Mouse (Mus musculus) heart, postnatal 0 days (tissue): ENCODE results near the gene Pard3. TPM values are rescaled to one million over a fixed set of nuclear protein-coding genes. Genes with fewer than 3 reads are reported as not detected.
A peak's percentile ranks its signal among the peaks of the same experiment; 100 is the strongest.

ENCODE experiments used
- ATAC-seq: fragments of 200-750 bp; cut with Nextera tagmentation; 2 replicates; pipeline ENCODE4 v1.8.0; 2017; ENCODE audit warnings: low read depth, moderate number of reproducible peaks, moderate library complexity; ENCODE audit not compliant: insufficient read depth
- DNase-seq: peaks from one replicate; pipeline ENCODE4 v3.0.0-alpha.2; 2016; ENCODE audit warnings: low spot score
- H3K27ac ChIP-seq: fragments of 300-500 bp; sonication (generic); 2 replicates; pipeline ENCODE4 v1.5.1; 2014; ENCODE audit warnings: low read depth, mild to moderate bottlenecking
- H3K27me3 ChIP-seq: fragments of 300-500 bp; sonication (generic); 2 replicates; pipeline ENCODE4 v1.6.1; 2014; ENCODE audit warnings: low read length, mixed read lengths; ENCODE audit not compliant: control insufficient read depth, insufficient read depth
- H3K36me3 ChIP-seq: fragments of 300-500 bp; sonication (generic); replicated peaks from 2 replicates; pipeline ENCODE4 v1.6.1; 2014; ENCODE audit warnings: low read length, mixed read lengths; ENCODE audit not compliant: control insufficient read depth, insufficient read depth
- H3K4me1 ChIP-seq: fragments of 300-500 bp; sonication (generic); 2 replicates; pipeline ENCODE4 v1.6.1; 2014; ENCODE audit warnings: antibody characterized with exemption; ENCODE audit not compliant: control insufficient read depth, insufficient read depth
- H3K4me2 ChIP-seq: fragments of 300-500 bp; sonication (generic); 2 replicates; pipeline ENCODE4 v1.6.1; 2014; ENCODE audit warnings: low read depth, mild to moderate bottlenecking, low read length, moderate library complexity
- H3K4me3 ChIP-seq: fragments of 300-500 bp; sonication (generic); 2 replicates; pipeline ENCODE4 v1.5.1; 2014; ENCODE audit warnings: low read depth, low read length
- H3K9ac ChIP-seq: fragments of 300-500 bp; sonication (generic); replicated peaks from 2 replicates; pipeline ENCODE4 v1.6.1; 2014; ENCODE audit warnings: low read depth, low read length, mixed read lengths
- H3K9me3 ChIP-seq: fragments of 300-500 bp; sonication (generic); replicated peaks from 2 replicates; pipeline ENCODE4 v1.6.1; 2016; ENCODE audit warnings: low read length; ENCODE audit not compliant: control insufficient read depth
- CTCF ChIP-seq: IDR thresholded peaks from 2 replicates; pipeline ENCODE4 v1.5.1; 2016; ENCODE audit warnings: antibody characterized with exemption, control low read depth, low read depth
- EP300 ChIP-seq: IDR thresholded peaks from 2 replicates; pipeline ENCODE4 v1.6.1; 2016; ENCODE audit warnings: antibody characterized with exemption, low read depth
- WGBS: fragments of 180-500 bp; shearing (Covaris S2); extraction: QIAGEN DNeasy Blood & Tissue Kit; methylation state at CpG from one replicate; pipeline ENCODE4 v1.1.7; 2014; 5-methylcytosine and 5-hydroxymethylcytosine counted together
- polyA plus RNA-seq: library from polyadenylated mRNA; unstranded; fragments of >200 nt; fragmentation: Nextera tagmentation; extraction: Ambion mirVana; gene quantifications from 2 replicates; pipeline ENCODE4 v1.2.1, GENCODE M21; 2015
- total RNA-seq: library from RNA; depleted of rRNA; stranded (reverse); fragments of >200 nt; gene quantifications from 2 replicates; pipeline ENCODE4 v1.2.3, GENCODE M21; 2014; ENCODE audit warnings: low replicate concordance

Pard3 gene
- total and polyA plus RNA-seq, 2 experiments from 2014 or later = 9.2 to 13.8 TPM

- 37% methylated on average over 3 of the region's 3 CpGs for WGBS
- peak; percentile 30; the same call in 1 of the 2 replicates for ATAC-seq
- TF ChIP-seq EP300 = no peak
- TF ChIP-seq CTCF = no peak
- Histone ChIP-seq H3K4me3 (no peak overlapping the region), H3K4me1 (peaks cover 27% of the 10 kb centered on the region), H3K27ac (no peak overlapping the region), H3K4me2 (peak overlapping the region; percentile 29), H3K9ac (no peak overlapping the region), H3K36me3 (no peaks in the 10 kb centered on the region), H3K27me3 (no peaks in the 10 kb centered on the region), H3K9me3 (no peaks in the 10 kb centered on the region)
- no peak for DNase-seq
Observed at GRCm38 (mm10) chr8:127093113-127093426, 29.4 kb downstream of the Pard3 start.

GRCm38 (mm10) chr8:127095763-127096162, 32.1 kb downstream of the Pard3 start:
- no peaks in the 10 kb centered on the region for H3K27me3 ChIP-seq
- peaks cover 10% of the 10 kb centered on the region; the same call in 1 of the 2 replicates for H3K4me1 ChIP-seq
- TF ChIP-seq CTCF (no peak), EP300 (no peak)
- 87% methylated on average over 7 of the region's 7 CpGs for WGBS
- no peak overlapping the region for H3K4me2 ChIP-seq
- no peak for ATAC-seq
- DNase-seq = no peak
- no peaks in the 10 kb centered on the region for H3K9me3 ChIP-seq
- H3K4me3 ChIP-seq = no peak overlapping the region
- no peak overlapping the region for H3K27ac ChIP-seq
- no peaks in the 10 kb centered on the region for H3K36me3 ChIP-seq
- no peak overlapping the region for H3K9ac ChIP-seq

GRCm38 (mm10) chr8:127099439-127100090, 35.9 kb downstream of the Pard3 start:
- Histone ChIP-seq H3K4me2 (no peak overlapping the region), H3K4me3 (no peak overlapping the region), H3K4me1 (no peaks in the 10 kb centered on the region), H3K36me3 (no peaks in the 10 kb centered on the region), H3K27me3 (no peaks in the 10 kb centered on the region), H3K27ac (no peak overlapping the region), H3K9ac (no peak overlapping the region), H3K9me3 (no peaks in the 10 kb centered on the region)
- TF ChIP-seq EP300 (no peak), CTCF (no peak)
- DNase-seq = no peak
- 88% methylated on average over 1 of the region's 1 CpGs for WGBS
- no peak for ATAC-seq

GRCm38 (mm10) chr8:127103256-127103655, 39.6 kb downstream of the Pard3 start:
- no peak for ATAC-seq
- Histone ChIP-seq H3K36me3 (no peaks in the 10 kb centered on the region), H3K9me3 (no peaks in the 10 kb centered on the region), H3K4me2 (no peak overlapping the region), H3K27me3 (no peaks in the 10 kb centered on the region), H3K9ac (no peak overlapping the region), H3K27ac (no peak overlapping the region), H3K4me1 (peaks cover 5% of the 10 kb centered on the region), H3K4me3 (no peak overlapping the region)
- no peak for DNase-seq
- 63% methylated on average over 5 of the region's 5 CpGs for WGBS
- TF ChIP-seq EP300 (no peak), CTCF (no peak)

- H3K4me3 ChIP-seq = no peak overlapping the region
- WGBS = 78% methylated on average over 2 of the region's 2 CpGs
- no peak overlapping the region for H3K4me2 ChIP-seq
- ATAC-seq (no peak), DNase-seq (no peak)
- no peaks in the 10 kb centered on the region for H3K9me3 ChIP-seq
- H3K4me1 ChIP-seq = peaks cover 19% of the 10 kb centered on the region
- no peaks in the 10 kb centered on the region for H3K27me3 ChIP-seq
- no peak overlapping the region for H3K27ac ChIP-seq
- TF ChIP-seq EP300 (no peak), CTCF (no peak)
- H3K36me3 ChIP-seq = no peaks in the 10 kb centered on the region
- no peak overlapping the region for H3K9ac ChIP-seq
Observed at GRCm38 (mm10) chr8:127104616-127105015, 40.9 kb downstream of the Pard3 start.

- ATAC-seq (peak; percentile 60), DNase-seq (peak; percentile 57)
- TF ChIP-seq EP300 (0 out of 2 replicates have a peak, but pooled peaks have one; percentile 13), CTCF (no peak)
- no peak overlapping the region for H3K9ac ChIP-seq
- no peaks in the 10 kb centered on the region for H3K9me3 ChIP-seq
- no peak overlapping the region for H3K4me2 ChIP-seq
- 17% methylated on average over 3 of the region's 3 CpGs for WGBS
- no peak overlapping the region for H3K27ac ChIP-seq
- no peaks in the 10 kb centered on the region for H3K36me3 ChIP-seq
- no peaks in the 10 kb centered on the region for H3K27me3 ChIP-seq
- peaks cover 30% of the 10 kb centered on the region for H3K4me1 ChIP-seq
- no peak overlapping the region for H3K4me3 ChIP-seq
Observed at GRCm38 (mm10) chr8:127107928-127108327, 44.2 kb downstream of the Pard3 start.
